Mouse (Mus musculus) midbrain, postnatal 0 days (tissue): Measurements from ENCODE around the gene Sobp. TPM values are rescaled to one million over a fixed set of nuclear protein-coding genes. Genes with fewer than 3 reads are reported as not detected.

Experiments used
- ATAC-seq: fragments of 200-750 bp; cut with Nextera tagmentation; 2 replicates; pipeline ENCODE4 v1.8.0; 2017; ENCODE audit warnings: moderate number of reproducible peaks, mild to moderate bottlenecking, moderate TSS enrichment, moderate library complexity; ENCODE audit not compliant: low FRiP score
- DNase-seq: peaks from one replicate; pipeline ENCODE4 v3.0.0-alpha.2; 2015; ENCODE audit warnings: low spot score
- H3K27ac ChIP-seq: fragments of 300-500 bp; sonication (generic); 2 replicates; pipeline ENCODE4 v1.5.1; 2014; ENCODE audit warnings: low read depth, mild to moderate bottlenecking, low read length, mixed read lengths
- H3K27me3 ChIP-seq: fragments of 300-500 bp; sonication (generic); 2 replicates; pipeline ENCODE4 v1.6.1; 2014; ENCODE audit warnings: low read length, control low read depth, mixed read lengths; ENCODE audit not compliant: insufficient read depth
- H3K36me3 ChIP-seq: fragments of 300-500 bp; sonication (generic); 2 replicates; pipeline ENCODE4 v1.6.1; 2014; ENCODE audit warnings: low read length, control low read depth, mixed read lengths; ENCODE audit not compliant: insufficient read depth
- H3K4me1 ChIP-seq: fragments of 300-500 bp; sonication (generic); 2 replicates; pipeline ENCODE4 v1.6.1; 2014; ENCODE audit warnings: mild to moderate bottlenecking, control low read depth, antibody characterized with exemption, low read length, mixed read lengths; ENCODE audit not compliant: insufficient read depth
- H3K4me2 ChIP-seq: fragments of 300-500 bp; sonication (generic); 2 replicates; pipeline ENCODE4 v1.6.1; 2014; ENCODE audit warnings: low read depth, mild to moderate bottlenecking, low read length, mixed read lengths; ENCODE audit not compliant: poor library complexity, severe bottlenecking
- H3K4me3 ChIP-seq: fragments of 300-500 bp; sonication (generic); 2 replicates; pipeline ENCODE4 v1.5.1; 2014; ENCODE audit warnings: low read depth, mild to moderate bottlenecking, low read length, moderate library complexity
- H3K9ac ChIP-seq: fragments of 300-500 bp; sonication (generic); replicated peaks from 2 replicates; pipeline ENCODE4 v1.6.1; 2014; ENCODE audit warnings: mild to moderate bottlenecking, low read length, moderate library complexity, mixed read lengths; ENCODE audit not compliant: poor library complexity, severe bottlenecking
- H3K9me3 ChIP-seq: fragments of 300-500 bp; sonication (generic); 2 replicates; pipeline ENCODE4 v1.6.1; 2016; ENCODE audit warnings: low read length, control low read depth
- CTCF ChIP-seq: IDR thresholded peaks from 2 replicates; pipeline ENCODE4 v1.5.1; 2016; ENCODE audit warnings: antibody characterized with exemption, mild to moderate bottlenecking
- WGBS: fragments of 180-500 bp; shearing (Covaris S2); extraction: QIAGEN DNeasy Blood & Tissue Kit; methylation state at CpG from one replicate; pipeline ENCODE4 v1.1.7; 2014; 5-methylcytosine and 5-hydroxymethylcytosine counted together
- polyA plus RNA-seq: library from polyadenylated mRNA; unstranded; fragments of >200 nt; fragmentation: Nextera tagmentation; extraction: Ambion mirVana; gene quantifications from 2 replicates; pipeline ENCODE4 v1.2.1, GENCODE M21; 2015
- total RNA-seq: library from RNA; depleted of rRNA; stranded (reverse); fragments of >200 nt; gene quantifications from 2 replicates; pipeline ENCODE4 v1.2.3, GENCODE M21; 2014

Gene Sobp
- total and polyA plus RNA-seq, 2 experiments from 2014 or later = 17.0 to 34.2 TPM

- ATAC-seq (peak; percentile 69; the same call in 1 of the 2 replicates), DNase-seq (peak; percentile 61)
- 37% methylated on average over 9 of the region's 9 CpGs for WGBS
- Histone ChIP-seq H3K4me2 (no peak overlapping the region), H3K36me3 (no peaks in the 10 kb centered on the region), H3K4me3 (no peak overlapping the region), H3K9me3 (no peaks in the 10 kb centered on the region), H3K9ac (no peak overlapping the region), H3K27me3 (no peaks in the 10 kb centered on the region), H3K4me1 (peaks cover 4% of the 10 kb centered on the region; the same call in 1 of the 2 replicates), H3K27ac (no peak overlapping the region)
- no peak for TF ChIP-seq CTCF
These were observed 183.3 kb downstream of the Sobp start for GRCm38 (mm10) chr10:42991018-42991417.

- Histone ChIP-seq H3K9me3 (no peaks in the 10 kb centered on the region), H3K4me2 (no peak overlapping the region), H3K27me3 (no peaks in the 10 kb centered on the region), H3K36me3 (no peaks in the 10 kb centered on the region), H3K4me1 (peaks cover 4% of the 10 kb centered on the region; the same call in 1 of the 2 replicates), H3K27ac (no peak overlapping the region), H3K4me3 (no peak overlapping the region), H3K9ac (no peak overlapping the region)
- 39% methylated on average over 6 of the region's 6 CpGs for WGBS
- DNase-seq = peak; percentile 58
- peak; percentile 93 for TF ChIP-seq CTCF
- ATAC-seq = no peak
These were observed 184.4 kb downstream of the Sobp start for GRCm38 (mm10) chr10:42989910-42990309.

GRCm38 (mm10) chr10:42988627-42989026, 185.7 kb downstream of the Sobp start:
- Histone ChIP-seq H3K4me2 (no peak overlapping the region), H3K36me3 (no peaks in the 10 kb centered on the region), H3K4me3 (no peak overlapping the region), H3K27ac (no peak overlapping the region), H3K4me1 (peaks cover 4% of the 10 kb centered on the region; the same call in 1 of the 2 replicates), H3K27me3 (no peaks in the 10 kb centered on the region), H3K9ac (no peak overlapping the region), H3K9me3 (no peaks in the 10 kb centered on the region)
- TF ChIP-seq CTCF = no peak
- WGBS = 72% methylated on average over 15 of the region's 15 CpGs
- no peak for ATAC-seq
- DNase-seq = no peak

GRCm38 (mm10) chr10:42987594-42988052, 186.7 kb downstream of the Sobp start:
- Histone ChIP-seq H3K9ac (no peak overlapping the region), H3K36me3 (no peaks in the 10 kb centered on the region), H3K27me3 (no peaks in the 10 kb centered on the region), H3K27ac (no peak overlapping the region), H3K4me1 (peaks cover 4% of the 10 kb centered on the region; the same call in 1 of the 2 replicates), H3K4me2 (no peak overlapping the region), H3K9me3 (no peaks in the 10 kb centered on the region), H3K4me3 (no peak overlapping the region)
- peak; percentile 61 for DNase-seq
- ATAC-seq = peak; percentile 20; the same call in 1 of the 2 replicates
- 13% methylated on average over 6 of the region's 6 CpGs for WGBS
- peak; percentile 79 for TF ChIP-seq CTCF

- Histone ChIP-seq H3K4me3 (no peak overlapping the region), H3K27me3 (no peaks in the 10 kb centered on the region), H3K4me1 (peaks cover 3% of the 10 kb centered on the region; the same call in 1 of the 2 replicates), H3K9me3 (no peaks in the 10 kb centered on the region), H3K9ac (no peak overlapping the region), H3K27ac (no peak overlapping the region), H3K4me2 (no peak overlapping the region), H3K36me3 (no peaks in the 10 kb centered on the region)
- DNase-seq (no peak), ATAC-seq (no peak)
- 68% methylated on average over 4 of the region's 4 CpGs for WGBS
- no peak for TF ChIP-seq CTCF
These were observed 189.4 kb downstream of the Sobp start for GRCm38 (mm10) chr10:42984886-42985285.

GRCm38 (mm10) chr10:42980999-42981757, 193.2 kb downstream of the Sobp start:
- Histone ChIP-seq H3K4me2 (no peak overlapping the region), H3K36me3 (no peaks in the 10 kb centered on the region), H3K9me3 (no peaks in the 10 kb centered on the region), H3K4me1 (peaks cover 3% of the 10 kb centered on the region; the same call in 1 of the 2 replicates), H3K27me3 (no peaks in the 10 kb centered on the region), H3K27ac (no peak overlapping the region), H3K9ac (no peak overlapping the region), H3K4me3 (no peak overlapping the region)
- ATAC-seq (no peak), DNase-seq (no peak)
- TF ChIP-seq CTCF = peak; percentile 45
- 51% methylated on average over 7 of the region's 7 CpGs for WGBS
